Mouse (Mus musculus) cortical plate, adult 2 months (tissue): Measurements from ENCODE around the gene D630039A03Rik.

ENCODE experiments used
- CTCF ChIP-seq: fragments of 200-500 bp; IDR thresholded peaks from 2 replicates; pipeline ENCODE4 v1.5.1; 2011; ENCODE audit warnings: mild to moderate bottlenecking, control low read depth, low read length; ENCODE audit not compliant: insufficient read depth; ENCODE audit errors: extremely low read depth
- POLR2A ChIP-seq: fragments of 200-500 bp; IDR thresholded peaks from 2 replicates; pipeline ENCODE4 v1.6.1; 2011; ENCODE audit warnings: mild to moderate bottlenecking, low read length, control low read depth; ENCODE audit not compliant: insufficient read depth; ENCODE audit errors: extremely low read depth

- TF ChIP-seq CTCF, result no peak
- no peak for TF ChIP-seq POLR2A
These were observed 706 bp downstream of the D630039A03Rik start for GRCm38 (mm10) chr4:57915216-57915965.
